Mouse (Mus musculus): ENCODE results near the gene Rps28.

Gene Rps28

DNA sequence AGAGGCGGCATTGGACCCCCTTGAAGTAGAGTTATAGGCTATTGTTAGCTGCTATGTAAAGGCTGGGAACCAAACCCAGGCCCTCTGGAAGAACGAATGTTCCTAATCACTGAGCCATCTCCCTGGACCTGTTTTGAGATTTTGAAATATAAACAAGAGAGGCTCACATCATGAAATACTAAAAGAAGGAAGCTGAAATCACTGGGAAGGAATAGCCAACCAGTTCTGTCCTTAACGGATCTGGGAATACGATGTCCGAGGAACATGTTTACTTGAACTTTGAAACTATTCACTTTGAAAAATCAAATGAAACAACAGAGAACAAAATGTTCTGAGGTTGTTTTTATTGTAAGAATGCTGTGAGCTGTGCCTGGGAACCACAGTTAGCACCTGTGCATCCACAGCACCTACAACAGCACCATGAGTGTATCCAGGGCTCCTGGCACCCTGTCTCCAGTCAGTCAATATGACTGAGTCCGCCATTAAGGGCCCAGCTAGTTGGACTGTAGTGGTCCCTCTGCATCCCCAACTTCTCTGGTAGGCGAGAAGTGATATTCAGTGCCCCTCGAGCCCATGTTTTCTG is 49.7 kb downstream of the Rps28 start:
- Histone ChIP-seq H3K4me1 (replicated peaks; ENCODE audit: low read depth, low read length) (peaks cover 16% of the 10 kb centered on the region), H3K27me3 (ENCODE audit: insufficient read depth, low read length) (no peaks in the 10 kb centered on the region), H3K4me3 (replicated peaks; ENCODE audit: low read length) (no peak overlapping the region), H3K9me3 (ENCODE audit: low read length) (no peaks in the 10 kb centered on the region), H3K36me3 (ENCODE audit: insufficient read depth, low read length) (peaks cover 55% of the 10 kb centered on the region)
- TF ChIP-seq NANOG (IDR thresholded peaks at IDR 0.05; ENCODE audit: borderline replicate concordance, low read length) (no peak), CTCF (conservative IDR thresholded peaks at IDR 0.05; ENCODE audit: low read length) (no peak), POU5F1 (IDR thresholded peaks at IDR 0.05; ENCODE audit: borderline replicate concordance, low read length) (no peak)

DNA sequence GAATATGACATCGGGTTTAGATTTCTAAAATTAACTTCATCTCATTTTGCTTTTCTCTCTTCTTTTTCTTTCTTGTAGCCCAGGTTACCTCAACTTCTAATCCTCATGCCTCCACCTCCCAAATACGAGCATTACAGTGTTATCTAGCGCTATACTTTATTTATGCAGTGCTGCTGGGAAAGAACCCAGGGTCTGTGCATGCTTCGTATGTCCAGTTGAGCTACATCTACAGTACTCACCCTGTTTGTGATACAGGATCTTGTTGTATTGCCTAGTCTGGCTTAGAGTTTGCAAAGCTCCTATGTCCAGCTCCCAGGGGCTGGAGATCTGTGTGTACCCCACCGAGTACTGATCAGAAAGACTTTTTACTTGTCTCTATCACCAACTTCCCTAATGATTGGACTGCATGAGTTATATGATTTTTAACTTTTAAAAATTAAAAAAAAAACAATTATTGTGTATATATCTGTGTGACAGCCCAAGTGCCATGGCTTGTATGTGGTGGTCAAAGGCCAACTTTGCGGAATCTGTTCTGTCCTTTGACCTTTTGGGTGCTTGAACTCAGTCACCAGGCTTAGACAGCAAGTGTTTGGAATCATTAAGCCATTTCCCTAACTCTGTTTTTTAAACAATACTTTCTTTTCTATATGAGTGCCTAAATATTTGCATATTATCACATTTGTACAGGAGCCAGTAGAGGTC is 50.3 kb downstream of the Rps28 start:
- TF ChIP-seq CTCF (conservative IDR thresholded peaks at IDR 0.05; ENCODE audit: low read length), result no peak
- no peak for TF ChIP-seq NANOG (IDR thresholded peaks at IDR 0.05; ENCODE audit: borderline replicate concordance, low read length)
- TF ChIP-seq POU5F1 (IDR thresholded peaks at IDR 0.05; ENCODE audit: borderline replicate concordance, low read length), result no peak
- Histone ChIP-seq H3K4me3 (replicated peaks; ENCODE audit: low read length) (no peak overlapping the region), H3K4me1 (replicated peaks; ENCODE audit: low read depth, low read length) (peaks cover 9% of the 10 kb centered on the region), H3K27me3 (ENCODE audit: insufficient read depth, low read length) (no peaks in the 10 kb centered on the region), H3K36me3 (ENCODE audit: insufficient read depth, low read length) (peaks cover 49% of the 10 kb centered on the region), H3K9me3 (ENCODE audit: low read length) (no peaks in the 10 kb centered on the region)

DNA sequence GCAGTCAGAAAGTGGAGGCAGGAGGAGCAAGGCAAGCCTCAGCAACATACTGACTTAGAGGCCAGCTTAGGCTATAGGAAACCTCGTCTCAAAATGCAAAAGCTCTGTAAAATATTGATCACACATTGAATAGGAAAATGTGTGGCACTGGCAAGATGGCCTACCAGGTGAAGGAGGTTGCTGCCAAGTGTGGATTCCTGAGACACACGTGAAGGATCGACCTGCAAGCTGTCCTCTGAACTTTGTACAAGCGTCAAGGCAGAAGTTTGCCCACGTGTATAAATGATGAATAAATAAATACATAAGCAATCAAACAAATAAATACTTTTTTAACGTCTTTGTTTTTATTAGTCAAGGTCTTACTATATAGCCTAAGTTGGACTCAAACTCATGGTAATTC is 50.9 kb downstream of the Rps28 start:
- Histone ChIP-seq H3K36me3 (ENCODE audit: insufficient read depth, low read length) (peaks cover 43% of the 10 kb centered on the region), H3K9me3 (ENCODE audit: low read length) (no peaks in the 10 kb centered on the region), H3K27me3 (ENCODE audit: insufficient read depth, low read length) (no peaks in the 10 kb centered on the region), H3K4me1 (replicated peaks; ENCODE audit: low read depth, low read length) (peaks cover 3% of the 10 kb centered on the region), H3K4me3 (replicated peaks; ENCODE audit: low read length) (no peak overlapping the region)
- TF ChIP-seq NANOG (IDR thresholded peaks at IDR 0.05; ENCODE audit: borderline replicate concordance, low read length) (no peak), CTCF (conservative IDR thresholded peaks at IDR 0.05; ENCODE audit: low read length) (no peak), POU5F1 (IDR thresholded peaks at IDR 0.05; ENCODE audit: borderline replicate concordance, low read length) (no peak)

DNA sequence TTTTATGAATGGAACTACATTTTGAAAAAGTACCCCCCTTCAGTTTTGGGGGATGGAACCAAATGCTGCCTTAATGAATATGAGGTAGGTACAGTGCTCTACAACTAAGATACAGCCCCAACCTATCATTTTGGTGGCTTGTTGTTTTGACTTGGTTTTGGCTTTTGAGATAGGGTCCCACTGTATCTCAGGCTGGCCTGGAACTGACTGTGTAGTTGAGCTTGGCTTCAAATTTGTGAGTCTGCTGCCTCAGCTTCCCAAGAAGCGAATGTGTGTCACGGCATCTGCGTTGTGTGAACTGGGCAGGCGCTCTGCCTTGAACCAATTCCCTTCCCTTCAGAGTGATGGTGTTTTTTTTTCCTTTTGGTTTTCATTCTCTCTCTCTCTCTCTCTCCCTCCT is 52.7 kb downstream of the Rps28 start:
- no peak for TF ChIP-seq POU5F1 (IDR thresholded peaks at IDR 0.05; ENCODE audit: borderline replicate concordance, low read length)
- Histone ChIP-seq H3K4me1 (replicated peaks; ENCODE audit: low read depth, low read length) (no peaks in the 10 kb centered on the region), H3K4me3 (replicated peaks; ENCODE audit: low read length) (no peak overlapping the region), H3K36me3 (ENCODE audit: insufficient read depth, low read length) (peaks cover 25% of the 10 kb centered on the region), H3K9me3 (ENCODE audit: low read length) (no peaks in the 10 kb centered on the region), H3K27me3 (ENCODE audit: insufficient read depth, low read length) (no peaks in the 10 kb centered on the region)

All from E14TG2a.4 (cell line).